Mouse (Mus musculus) forebrain, postnatal 0 days (tissue): ENCODE measurements around the gene Gm9958. TPM values are rescaled to one million over a fixed set of nuclear protein-coding genes. Genes with fewer than 3 reads are reported as not detected.

Experiments
- ATAC-seq: fragments of 200-750 bp; cut with Nextera tagmentation; 2 replicates; pipeline ENCODE4 v1.8.0; 2017; ENCODE audit warnings: mild to moderate bottlenecking, moderate library complexity
- DNase-seq: peaks from one replicate; pipeline ENCODE4 v3.0.0-alpha.2; 2015
- H3K27ac ChIP-seq: fragments of 300-500 bp; sonication (generic); 2 replicates; pipeline ENCODE4 v1.5.1; 2014; ENCODE audit warnings: low read depth, mild to moderate bottlenecking, antibody characterized with exemption, low read length, moderate library complexity, mixed read lengths
- H3K27me3 ChIP-seq: fragments of 300-500 bp; sonication (generic); 2 replicates; pipeline ENCODE4 v1.6.1; 2014; ENCODE audit warnings: mild to moderate bottlenecking, low read length, mixed read lengths; ENCODE audit not compliant: insufficient read depth
- H3K36me3 ChIP-seq: fragments of 300-500 bp; sonication (generic); 2 replicates; pipeline ENCODE4 v1.6.1; 2014; ENCODE audit warnings: mild to moderate bottlenecking, moderate library complexity; ENCODE audit not compliant: insufficient read depth
- H3K4me1 ChIP-seq: fragments of 300-500 bp; sonication (generic); 2 replicates; pipeline ENCODE4 v1.6.1; 2014; ENCODE audit warnings: antibody characterized with exemption; ENCODE audit not compliant: insufficient read depth
- H3K4me2 ChIP-seq: fragments of 300-500 bp; sonication (generic); 2 replicates; pipeline ENCODE4 v1.6.1; 2014; ENCODE audit warnings: low read depth, mild to moderate bottlenecking, moderate library complexity
- H3K4me3 ChIP-seq: fragments of 300-500 bp; sonication (generic); 2 replicates; pipeline ENCODE4 v1.5.1; 2014; ENCODE audit warnings: low read depth, low read length, mixed read lengths
- H3K9ac ChIP-seq: fragments of 300-500 bp; sonication (generic); 2 replicates; pipeline ENCODE4 v1.6.1; 2014; ENCODE audit warnings: mild to moderate bottlenecking
- H3K9me3 ChIP-seq: fragments of 300-500 bp; sonication (generic); 2 replicates; pipeline ENCODE4 v1.6.1; 2016; ENCODE audit warnings: low read length
- CTCF ChIP-seq: sonication (generic); IDR thresholded peaks from 2 replicates; pipeline ENCODE4 v1.5.1; 2016; ENCODE audit warnings: antibody characterized with exemption, control low read depth, low read depth
- WGBS: fragments of 180-500 bp; shearing (Covaris S2); extraction: QIAGEN DNeasy Blood & Tissue Kit; methylation state at CpG from one replicate; pipeline ENCODE4 v1.1.7; 2014; 5-methylcytosine and 5-hydroxymethylcytosine counted together
- polyA plus RNA-seq: library from polyadenylated mRNA; unstranded; fragments of >200 nt; fragmentation: Nextera tagmentation; extraction: Ambion mirVana; gene quantifications from 2 replicates; pipeline ENCODE4 v1.2.1, GENCODE M21; 2015
- total RNA-seq: library from RNA; depleted of rRNA; stranded (reverse); fragments of >200 nt; gene quantifications from 2 replicates; pipeline ENCODE4 v1.2.3, GENCODE M21; 2014; rRNA removed

Gene Gm9958
- total and polyA plus RNA-seq, 2 experiments from 2014 or later: 1.3 to 2.5 TPM

DNA sequence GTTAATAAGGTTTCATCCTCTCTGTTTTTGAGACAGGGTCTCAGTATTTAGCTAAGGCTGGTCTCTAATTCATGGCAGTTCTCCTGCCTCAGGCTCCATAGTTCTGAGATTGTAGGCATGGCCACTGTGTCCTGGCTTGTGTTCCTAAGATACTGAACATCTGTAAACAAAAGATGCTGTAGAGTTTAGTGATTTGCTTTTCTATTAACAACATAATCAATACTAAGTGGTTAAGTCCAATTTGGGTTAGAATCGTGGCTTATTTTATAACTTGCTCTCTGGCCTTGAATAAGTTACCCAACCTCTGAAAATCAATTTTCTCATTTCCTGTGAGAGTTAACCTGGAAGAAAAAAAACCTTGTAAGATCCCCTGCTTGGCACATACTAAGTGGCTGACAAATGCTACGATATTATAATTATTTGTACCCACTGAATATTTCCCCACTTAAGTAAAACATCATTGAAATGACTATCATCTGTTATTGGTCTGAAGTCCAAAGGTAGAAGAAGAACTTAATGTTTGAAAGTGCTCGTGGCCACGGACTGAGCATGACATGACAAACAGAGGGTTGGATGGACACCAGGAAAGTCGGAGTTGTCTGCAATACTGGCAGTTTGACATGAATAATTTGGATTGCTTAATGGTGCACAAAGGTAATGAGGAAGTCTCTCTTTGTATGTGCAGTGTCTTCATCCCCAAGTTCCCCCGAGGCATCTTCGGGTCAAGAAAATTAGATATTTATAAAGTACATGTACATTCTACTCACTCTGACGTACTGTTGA, 47.3 kb downstream of the Gm9958 start:
- H3K4me3 ChIP-seq: no peak overlapping the region
- H3K27ac ChIP-seq: no peak overlapping the region
- no peaks in the 10 kb centered on the region for H3K36me3 ChIP-seq
- no peaks in the 10 kb centered on the region for H3K9me3 ChIP-seq
- H3K27me3 ChIP-seq: no peaks in the 10 kb centered on the region
- H3K9ac ChIP-seq: no peak overlapping the region
- no peak for TF ChIP-seq CTCF
- 72% methylated on average over 8 of the region's 8 CpGs for WGBS
- ATAC-seq (no peak), DNase-seq (no peak)
- no peaks in the 10 kb centered on the region for H3K4me1 ChIP-seq
- no peak overlapping the region for H3K4me2 ChIP-seq

DNA sequence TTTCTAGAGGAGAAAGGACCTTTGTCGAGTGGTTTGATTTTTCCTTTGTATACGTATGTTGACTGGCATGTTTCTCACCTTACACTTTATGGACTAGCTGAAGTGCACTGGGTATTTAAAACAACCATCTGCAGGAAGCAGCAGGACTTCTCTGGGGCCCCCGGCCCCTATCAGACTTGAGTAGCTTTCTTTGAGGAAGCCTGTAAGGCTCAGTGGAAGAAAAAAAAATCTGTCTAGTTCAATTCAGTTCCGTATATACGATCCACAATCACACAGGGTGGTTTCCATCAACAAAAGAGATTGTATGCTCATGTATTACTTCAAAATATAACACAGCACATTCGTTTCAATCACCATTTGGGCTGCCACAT, 47.9 kb downstream of the Gm9958 start:
- 56% methylated on average over 6 of the region's 6 CpGs for WGBS
- Histone ChIP-seq H3K4me2 (no peak overlapping the region), H3K4me1 (no peaks in the 10 kb centered on the region), H3K9ac (no peak overlapping the region), H3K4me3 (no peak overlapping the region), H3K27me3 (no peaks in the 10 kb centered on the region), H3K27ac (no peak overlapping the region), H3K9me3 (no peaks in the 10 kb centered on the region), H3K36me3 (no peaks in the 10 kb centered on the region)
- no peak for DNase-seq
- TF ChIP-seq CTCF: no peak
- ATAC-seq: no peak

Other genes starting within 250 kb of the Gm9958 start
- 40.4 and 49.6 TPM in 2 replicates for gene Cox18, start 143.2 kb upstream of the Gm9958 start, total RNA-seq
- 38.5 and 43.5 TPM in 2 replicates for gene Cox18, start 143.2 kb upstream of the Gm9958 start, polyA plus RNA-seq
- gene Ankrd17, start 627 bp upstream of the Gm9958 start, total RNA-seq: 51.4 and 68.2 TPM in 2 replicates
- 13.1 and 20.4 TPM in 2 replicates for gene Ankrd17, start 627 bp upstream of the Gm9958 start, polyA plus RNA-seq
- gene Alb, start 93.7 kb downstream of the Gm9958 start, total RNA-seq: not detected in 2 replicates
- not detected in 2 replicates for gene Alb, start 93.7 kb downstream of the Gm9958 start, polyA plus RNA-seq
- not detected in 2 replicates for gene Afp, start 123.5 kb downstream of the Gm9958 start, total RNA-seq
- gene Afp, start 123.5 kb downstream of the Gm9958 start, polyA plus RNA-seq: 0.11 and 0.17 TPM in 2 replicates
- gene Afm, start 151.7 kb downstream of the Gm9958 start, total RNA-seq: not detected in 2 replicates
- not detected in 2 replicates for gene Afm, start 151.7 kb downstream of the Gm9958 start, polyA plus RNA-seq
- gene 5830473C10Rik, start 193.9 kb downstream of the Gm9958 start, total RNA-seq: 0.10 and 0.69 TPM in 2 replicates
- gene 5830473C10Rik, start 193.9 kb downstream of the Gm9958 start, polyA plus RNA-seq: 0.28 and 0.29 TPM in 2 replicates